ENCODE assay signal across 11 mouse cellular contexts in genomic region chr15:100337847-100338246, GRCm38 (mm10). TPM values are rescaled to one million over a fixed set of nuclear protein-coding genes. Genes with fewer than 3 reads are reported as not detected.
A peak's percentile ranks its signal among the peaks of the same experiment; 100 is the strongest.
DNase-seq lines count a peak whose midpoint lies in the region; ATAC-seq lines count a peak whose summit lies in the region.
"Not testable (repeated sequence)": the region's sequence is repeated elsewhere in the genome, so short reads cannot be mapped to it uniquely, and the experiment has no call there.
"Had no signal": no experiment of that assay in that cellular context is flagged by ENCODE, and none has a peak within 500 bp of the region (broad histone marks: within the 10 kb centered on the region; RNA-seq: fewer than 3 reads in every experiment).

No protein-coding gene starts in this region.

- H3K4me3 ChIP-seq in limb, embryonic 11.5 days (ENCODE audit: low read depth, low read length) = not testable (repeated sequence)

- H3K9me3 ChIP-seq in limb, embryonic 11.5 days (ENCODE audit: control insufficient read depth, low read length) = not testable (repeated sequence)

- H3K9ac ChIP-seq in limb, embryonic 11.5 days (ENCODE audit: low read length) = not testable (repeated sequence)

- not testable (repeated sequence) for H3K4me1 ChIP-seq in limb, embryonic 11.5 days (ENCODE audit: control insufficient read depth, insufficient read depth, low read length)

- not testable (repeated sequence) for H3K27me3 ChIP-seq in limb, embryonic 11.5 days (ENCODE audit: control insufficient read depth, insufficient read depth, low read length)

- not testable (repeated sequence) for H3K27ac ChIP-seq in limb, embryonic 11.5 days (replicated peaks; ENCODE audit: low read depth, low read length)

- H3K36me3 ChIP-seq in limb, embryonic 11.5 days (ENCODE audit: control insufficient read depth, insufficient read depth, low read length) = not testable (repeated sequence)

- not testable (repeated sequence) for H3K4me2 ChIP-seq in limb, embryonic 11.5 days (ENCODE audit: low read depth, severe bottlenecking)

- peak; percentile 54 for DNase-seq in R1 (ENCODE audit: low read depth, low spot score)
- DNase-seq in cerebellum, postnatal 10 days = peak; percentile 84 to 85
- DNase-seq in gastrocnemius, postnatal 10 days = peak; percentile 49
- DNase-seq in kidney, adult 18-20 months = peak; percentile 73
- peak; percentile 46 for DNase-seq in limb, embryonic 11.5 days (ENCODE audit: low spot score)
- DNase-seq in spleen, adult 18-20 months = peak; percentile 35 to 60

- ATAC-seq in limb, embryonic 11.5 days (ENCODE audit: insufficient number of reproducible peaks, low FRiP score, low TSS enrichment, low read depth) = not testable (repeated sequence)
- ATAC-seq in megakaryocyte, adult 5-6 weeks (ENCODE audit: poor library complexity, severe bottlenecking) = peak; percentile 59; the same call in 1 of the 2 replicates

- 25% methylated on average over 7 of the region's 10 CpGs for WGBS in limb, embryonic 11.5 days

RNA-seq across cellular contexts. Expression of gene Mettl7a3, which starts 3.1 kb away (rescaled TPM):
- under 1 TPM; 0.19 to 0.20 TPM for total RNA-seq in gastrocnemius, postnatal 10 days (2021)
- polyA plus RNA-seq in limb, embryonic 11.5 days (2014; fragmentation: Nextera tagmentation; extraction: Ambion mirVana) = not detected in 2 replicates
- total RNA-seq in megakaryocyte, adult 5-6 weeks (2015) = not detected in 2 replicates
- total RNA-seq in megakaryocyte, adult 5-6 weeks (2017) = not detected in 2 replicates
- total RNA-seq: heart, postnatal 36 days had no signal
- polyA plus RNA-seq: forebrain, embryonic 13.5 days; limb, embryonic 10.5 days had no signal

RNA-seq across cellular contexts. Expression of gene Methig1, which starts 15.1 kb away (rescaled TPM):
- not detected for total RNA-seq in gastrocnemius, postnatal 10 days (2021)
- polyA plus RNA-seq in limb, embryonic 11.5 days (2014; fragmentation: Nextera tagmentation; extraction: Ambion mirVana) = not detected in 2 replicates
- not detected in 2 replicates for total RNA-seq in megakaryocyte, adult 5-6 weeks (2015)
- not detected in 2 replicates for total RNA-seq in megakaryocyte, adult 5-6 weeks (2017)
- total RNA-seq: heart, postnatal 36 days had no signal
- polyA plus RNA-seq: forebrain, embryonic 13.5 days had no signal

RNA-seq across cellular contexts. Expression of gene Mettl7a2, which starts 15.2 kb away (rescaled TPM):
- under 1 TPM; 0.31 to 0.77 TPM for total RNA-seq in gastrocnemius, postnatal 10 days (2021)
- polyA plus RNA-seq in limb, embryonic 11.5 days (2014; fragmentation: Nextera tagmentation; extraction: Ambion mirVana) = not detected in 2 replicates
- not detected in 2 replicates for total RNA-seq in megakaryocyte, adult 5-6 weeks (2015)
- total RNA-seq in megakaryocyte, adult 5-6 weeks (2017) = not detected in 2 replicates
- polyA plus RNA-seq: forebrain, embryonic 13.5 days; limb, embryonic 10.5 days; neural tube, embryonic 15.5 days had no signal

RNA-seq across cellular contexts. Expression of gene Higd1c, which starts 26.5 kb away (rescaled TPM):
- not detected for total RNA-seq in gastrocnemius, postnatal 10 days (2021)
- not detected in 2 replicates for polyA plus RNA-seq in limb, embryonic 11.5 days (2014; fragmentation: Nextera tagmentation; extraction: Ambion mirVana)
- not detected in 2 replicates for total RNA-seq in megakaryocyte, adult 5-6 weeks (2015)
- not detected in 2 replicates for total RNA-seq in megakaryocyte, adult 5-6 weeks (2017)
- total RNA-seq: heart, postnatal 36 days had no signal
- polyA plus RNA-seq: forebrain, embryonic 13.5 days; limb, embryonic 10.5 days; neural tube, embryonic 15.5 days had no signal

RNA-seq across cellular contexts. Expression of gene Mettl7a1, which starts 33.9 kb away (rescaled TPM):
- 10 to 100 TPM; 17.7 to 18.5 TPM for total RNA-seq in gastrocnemius, postnatal 10 days (2021)
- 1.9 and 3.0 TPM in 2 replicates for polyA plus RNA-seq in limb, embryonic 11.5 days (2014; fragmentation: Nextera tagmentation; extraction: Ambion mirVana)
- 21.4 and 25.2 TPM in 2 replicates for total RNA-seq in megakaryocyte, adult 5-6 weeks (2015)
- total RNA-seq in megakaryocyte, adult 5-6 weeks (2017) = 59.4 and 64.4 TPM in 2 replicates
